Mouse (Mus musculus) hematopoietic stem cell, adult 5-6 weeks (primary cell): ENCODE data around the gene Agbl3. TPM values are rescaled to one million over a fixed set of nuclear protein-coding genes. Genes with fewer than 3 reads are reported as not detected.

ENCODE experiments used
- total RNA-seq: library from RNA; stranded (forward); fragments of 172-1452, 232-1000 nt; gene quantifications from 2 replicates; pipeline ENCODE4 v1.2.3, GENCODE M21; 2017

The Agbl3 gene
- total RNA-seq, 1 experiment from 2014 or later = 7.1 TPM

Other genes starting within 250 kb of the Agbl3 start
- 0.65 TPM in 1 of 2 replicates, not detected in the other for gene Cald1, start 181.9 kb upstream of the Agbl3 start, total RNA-seq
- 4.9 and 5.9 TPM in 2 replicates for gene Tmem140, start 82.7 kb downstream of the Agbl3 start, total RNA-seq
- gene Cyren, start 97.6 kb downstream of the Agbl3 start, total RNA-seq = 2.6 and 3.8 TPM in 2 replicates
- gene Wdr91, start 130.4 kb downstream of the Agbl3 start, total RNA-seq = 18.3 and 35.6 TPM in 2 replicates
- not detected in 2 replicates for gene Stra8, start 139.7 kb downstream of the Agbl3 start, total RNA-seq
- gene Slc23a4, start 208.0 kb downstream of the Agbl3 start, total RNA-seq = 0.35 and 1.4 TPM in 2 replicates